Mouse (Mus musculus) MEL (cell line): ENCODE data around the gene Hist1h1t.

Experiments
- MAX ChIP-seq: IDR thresholded peaks from 2 replicates; pipeline ENCODE4 v1.6.1; 2011; ENCODE audit warnings: low read length, improper control_type of control experiment
- POLR2A ChIP-seq, 2 experiments: IDR thresholded peaks; 2 replicates each; pipeline ENCODE4 v1.6.1; 2011 to 2012; ENCODE audit warnings: low read length in 2 of 2, mild to moderate bottlenecking in 2 of 2, control low read depth in 1 of 2, improper control_type of control experiment in 1 of 2, low read depth in 1 of 2, moderate library complexity in 1 of 2; ENCODE audit not compliant: control insufficient read depth in 1 of 2, insufficient read depth in 1 of 2, poor library complexity in 1 of 2
- ZMIZ1 ChIP-seq: IDR thresholded peaks from 2 replicates; pipeline ENCODE4 v1.6.1; 2012; ENCODE audit warnings: low read depth, mild to moderate bottlenecking, inconsistent platforms, low read length, improper control_type of control experiment, moderate library complexity

DNA sequence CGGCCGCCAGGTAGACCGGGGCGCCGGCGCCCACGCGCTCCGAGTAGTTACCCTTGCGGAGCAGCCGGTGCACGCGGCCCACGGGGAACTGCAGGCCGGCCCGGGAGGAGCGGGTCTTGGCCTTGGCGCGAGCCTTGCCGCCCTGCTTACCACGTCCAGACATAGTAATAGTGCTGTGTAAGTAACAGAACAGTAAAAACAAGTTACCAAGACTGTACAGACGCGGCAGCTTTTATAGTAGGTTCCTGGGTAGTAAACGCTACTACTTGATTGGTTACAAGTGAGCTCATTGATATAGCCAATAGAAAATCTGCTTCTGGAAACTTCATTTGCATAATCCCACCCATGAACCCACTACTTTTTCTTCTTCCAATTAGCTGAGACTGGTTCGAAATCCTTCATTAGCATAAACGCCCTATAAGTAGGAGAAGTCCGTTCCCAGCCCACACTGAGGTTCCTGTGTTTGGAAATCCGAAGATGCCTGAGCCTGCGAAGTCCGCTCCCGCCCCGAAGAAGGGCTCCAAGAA is 11.8 kb upstream of the Hist1h1t start, which contains the start of the genes Hist1h2ac and Hist1h2bc:
- TF ChIP-seq MAX: no peak
- peak; percentile 75 to 82 for TF ChIP-seq POLR2A (IDR thresholded peaks at IDR 0.05; ENCODE audit: control insufficient read depth in 1 of 2, insufficient read depth in 1 of 2, low read depth in 1 of 2, low read length in 2 of 2, poor library complexity in 1 of 2)
- no peak for TF ChIP-seq ZMIZ1
